Mouse (Mus musculus): ENCODE measurements around the gene Adh5.

GRCm38 (mm10) chr3:138407920-138408319 is 35.0 kb upstream of the Adh5 start:
- TF ChIP-seq CTCF (conservative IDR thresholded peaks at IDR 0.05; ENCODE audit: low read length) (no peak), NANOG (IDR thresholded peaks at IDR 0.05; ENCODE audit: borderline replicate concordance, low read length) (no peak)

Measured in E14TG2a.4 (cell line).